Mouse (Mus musculus) gastrocnemius, adult 18-20 months (tissue): Measurements from ENCODE around the gene Apbb1ip. TPM values are rescaled to one million over a fixed set of nuclear protein-coding genes. Genes with fewer than 3 reads are reported as not detected.
A peak's percentile ranks its signal among the peaks of the same experiment; 100 is the strongest.
"Not testable (repeated sequence)": the region's sequence is repeated elsewhere in the genome, so short reads cannot be mapped to it uniquely, and the experiment has no call there.

Experiments
- DNase-seq: peaks from one replicate; pipeline ENCODE4 v3.0.0; 2021; ENCODE audit warnings: low spot score
- total RNA-seq, 2 experiments: library from RNA; stranded (reverse); gene quantifications; 2 replicates each; pipeline ENCODE4 v1.2.3; 2021

Apbb1ip gene
- total RNA-seq, 2 experiments from 2014 or later, result 1.3 to 2.0 TPM

DNA sequence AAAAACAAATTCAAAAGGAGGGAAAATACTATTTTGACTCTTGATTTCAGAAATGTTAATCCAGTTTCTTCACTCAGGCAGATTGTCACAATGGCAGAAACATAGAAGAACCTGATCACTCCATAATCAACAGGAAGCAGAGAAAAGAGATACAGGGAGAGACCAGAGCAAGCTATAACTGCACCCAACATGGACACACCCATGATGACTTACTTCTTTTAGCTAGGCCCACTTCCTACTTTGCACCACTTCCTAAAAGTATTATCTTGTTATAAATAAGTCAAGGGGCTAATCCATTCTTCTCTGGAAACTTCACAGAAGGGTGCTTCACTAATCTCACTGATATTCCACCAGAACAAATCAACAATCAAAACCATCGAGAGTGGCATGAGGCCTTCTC, 42.3 kb downstream of the Apbb1ip start:
- DNase-seq, result no peak

DNA sequence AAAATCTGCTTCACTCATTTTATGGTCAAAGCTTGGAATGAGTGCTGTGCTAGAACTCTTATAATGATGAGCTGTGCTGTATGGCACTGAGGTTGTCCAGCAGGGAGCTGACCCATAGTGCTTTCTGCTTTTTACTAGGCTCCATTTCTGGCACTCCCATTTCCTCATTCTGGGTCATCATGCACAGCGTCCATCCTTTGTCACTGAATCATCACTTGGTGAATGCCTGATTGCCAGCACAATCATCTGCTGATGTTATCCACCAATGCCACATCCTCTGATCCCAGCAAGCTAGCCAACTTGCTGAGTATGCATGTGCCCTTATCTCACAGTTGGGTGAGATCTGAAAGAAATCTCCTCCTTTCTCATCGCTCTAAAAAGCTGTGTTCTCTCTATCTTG, 48.4 kb downstream of the Apbb1ip start:
- DNase-seq, result no peak

DNA sequence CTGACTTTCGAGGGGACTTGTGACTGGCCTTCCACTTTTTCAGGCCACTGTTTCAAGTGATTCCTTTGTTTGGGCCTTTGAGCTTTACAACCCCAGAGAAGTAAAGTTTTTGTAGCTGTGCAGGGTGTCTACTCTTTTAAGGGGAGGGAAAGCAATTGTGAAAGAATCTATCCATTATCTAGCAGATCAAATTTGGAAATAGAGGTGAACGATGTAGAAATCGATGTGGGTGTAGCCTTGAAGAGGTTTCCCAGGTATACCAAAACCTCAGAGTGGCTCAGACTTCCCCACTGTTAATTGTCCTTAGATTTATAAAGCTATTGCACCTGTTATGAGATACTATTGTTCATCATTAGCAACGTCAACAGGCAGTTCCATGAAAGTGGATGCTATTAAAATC, 71.6 kb downstream of the Apbb1ip start:
- no peak for DNase-seq

DNA sequence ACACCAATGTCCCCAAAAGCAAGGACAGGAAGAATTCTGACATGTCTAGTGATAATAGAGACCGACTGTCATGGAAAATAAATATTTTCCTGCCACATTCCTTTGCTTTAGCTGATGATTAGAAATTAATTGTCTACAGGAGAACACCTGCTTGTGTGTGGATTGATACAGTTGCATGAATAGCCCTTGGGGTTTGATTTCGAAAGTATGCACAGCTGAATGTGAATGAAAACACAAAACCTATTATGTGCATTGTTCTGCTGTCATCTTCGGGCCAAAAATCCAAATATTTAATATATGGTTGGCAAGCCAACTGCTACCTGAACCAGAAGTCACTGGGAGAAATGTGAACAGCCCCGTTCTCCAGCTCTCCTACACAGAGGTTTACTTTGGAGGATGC, 78.0 kb downstream of the Apbb1ip start:
- DNase-seq, result no peak

DNA sequence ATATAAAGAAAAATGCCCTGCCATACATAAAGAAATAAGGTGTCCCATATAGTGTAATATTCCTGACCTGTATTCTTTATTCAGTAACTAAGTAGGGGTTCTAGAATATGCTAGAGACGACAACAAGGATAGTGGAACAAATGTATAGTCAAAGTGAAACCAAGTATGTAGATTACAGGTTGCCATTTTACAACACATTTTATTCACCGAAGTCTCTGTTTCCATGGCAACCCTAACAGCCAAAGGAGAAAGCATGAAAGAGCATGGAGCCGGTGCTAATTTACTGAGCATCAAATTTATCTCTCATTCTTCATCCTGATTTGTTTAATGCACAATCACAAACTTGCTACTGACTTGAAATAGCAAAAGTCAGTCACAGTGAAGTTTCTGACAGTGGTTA, 83.6 kb downstream of the Apbb1ip start:
- DNase-seq, result no peak

DNA sequence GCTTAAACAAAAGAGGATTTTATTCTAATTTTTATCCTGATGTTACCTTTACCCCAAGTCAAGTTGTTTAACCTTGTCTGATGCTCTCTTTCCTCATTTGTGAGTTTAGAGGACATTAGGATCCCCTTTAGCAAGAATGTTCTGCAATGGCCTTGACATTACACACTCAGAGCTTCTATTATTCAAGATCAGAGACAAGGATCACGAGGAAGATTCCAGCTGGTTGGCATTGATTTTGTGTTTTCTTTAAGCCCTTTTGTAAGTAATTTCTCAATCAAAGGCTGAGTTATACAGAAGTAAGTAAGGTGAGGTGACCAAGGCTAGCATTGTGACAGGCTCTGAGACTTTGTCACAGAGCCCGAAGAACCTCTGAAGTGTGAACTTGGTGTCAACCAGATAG, 88.3 kb downstream of the Apbb1ip start:
- DNase-seq, result no peak

DNA sequence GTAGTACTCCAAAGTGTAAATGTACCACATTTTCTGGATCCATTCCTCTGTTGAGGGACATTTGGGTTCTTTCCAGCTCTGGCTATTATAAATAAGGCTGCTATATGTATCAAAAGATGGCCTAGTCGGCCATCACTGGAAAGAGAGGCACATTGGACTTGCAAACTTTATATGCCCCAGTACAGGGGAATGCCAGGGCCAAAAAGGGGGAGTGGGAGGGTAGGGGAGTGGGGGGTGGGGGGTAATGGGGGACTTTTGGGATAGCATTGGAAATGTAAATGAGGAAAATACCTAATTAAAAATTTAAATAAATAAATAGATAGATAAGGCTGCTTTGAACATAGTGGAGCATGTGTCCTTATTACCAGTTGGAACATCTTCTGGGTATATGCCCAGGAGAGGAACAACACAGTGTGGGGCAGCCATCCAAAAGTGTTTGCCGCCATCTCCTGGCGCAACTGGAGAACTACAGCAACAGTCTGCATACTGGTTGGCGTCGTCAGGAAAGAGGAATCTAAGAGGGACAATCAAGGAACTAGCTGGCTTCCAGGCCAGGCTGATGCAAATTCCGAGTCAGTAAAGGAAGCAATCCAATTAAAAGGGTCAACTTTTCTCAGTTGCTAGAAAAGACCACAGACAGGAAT, 90.6 kb downstream of the Apbb1ip start:
- peak; percentile 68 for DNase-seq

DNA sequence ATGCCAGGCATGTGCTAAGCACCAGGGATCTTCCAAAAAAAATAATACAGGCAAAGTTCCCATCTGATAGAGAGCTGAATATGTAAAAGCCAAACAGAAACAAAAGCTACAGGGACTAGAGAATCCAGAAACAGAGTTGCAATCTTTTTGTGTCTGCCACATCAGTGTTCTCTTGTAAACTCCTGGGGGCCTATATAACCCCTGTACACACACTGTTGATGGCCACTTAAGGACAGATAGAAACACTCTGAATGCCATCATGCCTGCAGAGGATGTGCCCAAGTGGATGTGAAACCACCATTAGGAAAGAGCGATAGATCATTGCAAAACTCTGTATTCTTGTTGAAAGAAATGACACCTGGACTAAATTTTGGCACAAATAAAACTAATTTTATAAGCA, 91.9 kb downstream of the Apbb1ip start:
- no peak for DNase-seq

DNA sequence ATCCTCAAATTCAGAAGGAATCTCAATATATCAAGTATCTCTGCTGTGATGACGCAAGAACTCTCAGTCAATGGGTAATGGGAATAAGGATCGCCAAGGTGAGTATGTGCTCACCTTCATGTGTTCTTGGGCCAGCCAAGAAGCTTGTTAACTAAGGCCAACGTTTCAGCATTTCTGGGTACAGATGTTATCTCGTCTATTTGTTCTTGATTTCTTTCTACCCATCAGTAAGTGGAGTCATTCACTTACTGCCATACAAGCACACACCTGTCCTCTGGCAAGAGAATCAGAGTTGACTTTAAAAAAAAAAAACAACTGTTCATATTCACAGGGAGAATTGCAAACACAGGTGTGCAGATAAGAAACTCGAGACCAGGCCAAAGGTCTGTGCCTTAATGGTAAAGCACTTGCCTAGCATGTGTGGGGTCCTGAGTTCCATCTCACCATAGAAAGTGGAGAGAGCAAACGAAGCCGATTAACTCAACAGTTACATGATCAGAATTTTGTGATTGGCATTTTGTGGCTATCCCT, 93.1 kb downstream of the Apbb1ip start:
- DNase-seq, result no peak

DNA sequence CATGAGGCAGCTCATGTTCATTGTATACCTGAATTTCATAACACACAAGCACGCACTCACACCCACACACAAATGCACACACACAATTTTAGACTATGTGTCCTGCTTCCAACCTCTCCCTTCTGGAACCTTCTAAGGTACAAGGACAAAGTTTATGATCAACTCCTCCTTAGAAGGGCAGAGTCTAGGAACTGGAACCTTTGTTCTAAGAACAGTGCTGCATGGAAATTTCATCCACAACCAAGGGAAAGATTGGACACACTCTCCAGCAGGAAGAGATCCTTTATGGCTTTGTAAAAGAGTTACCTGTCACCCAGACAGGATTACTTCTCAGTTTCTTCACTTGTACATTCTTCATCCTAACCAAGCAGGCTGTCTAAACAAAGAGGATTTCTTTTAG, 99.3 kb downstream of the Apbb1ip start:
- no peak for DNase-seq

DNA sequence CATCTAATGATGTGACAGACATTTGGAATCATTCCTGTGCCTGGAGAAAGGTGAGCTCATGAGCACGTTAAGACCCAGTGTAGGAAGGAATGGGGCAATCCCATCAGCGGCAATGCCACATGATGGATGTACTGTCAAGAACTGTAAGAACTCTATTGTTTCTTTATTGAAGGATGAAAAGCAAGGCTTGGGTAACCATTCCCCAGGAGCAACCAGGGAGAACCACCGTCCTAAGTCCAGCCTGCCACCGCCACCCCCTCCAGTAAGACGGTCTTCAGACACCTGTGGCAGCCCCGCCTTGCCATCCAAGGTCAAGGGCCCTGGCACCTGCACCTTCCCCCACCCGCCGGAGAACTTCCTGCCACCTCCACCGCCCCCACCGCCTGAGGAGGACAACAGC, 100.7 kb downstream of the Apbb1ip start:
- DNase-seq, result no peak

DNA sequence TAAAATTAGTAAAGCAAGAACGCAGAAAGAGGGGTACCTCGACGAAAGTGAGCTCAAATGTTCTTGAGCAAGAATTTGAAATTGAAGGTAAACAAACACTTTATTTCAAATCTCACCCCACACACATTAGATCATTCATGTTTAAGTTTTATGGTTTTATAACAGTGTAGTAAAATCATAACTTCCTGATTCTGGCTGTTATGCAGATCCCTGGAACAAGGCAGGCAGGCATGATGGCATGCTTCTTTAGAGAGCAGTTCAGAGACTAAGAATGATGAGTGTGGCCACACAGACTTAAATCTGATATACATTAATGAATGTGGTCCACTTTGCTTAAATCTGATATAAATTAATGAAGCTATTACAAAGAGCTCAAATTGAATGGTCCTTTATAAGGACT, 102.7 kb downstream of the Apbb1ip start:
- no peak for DNase-seq

DNA sequence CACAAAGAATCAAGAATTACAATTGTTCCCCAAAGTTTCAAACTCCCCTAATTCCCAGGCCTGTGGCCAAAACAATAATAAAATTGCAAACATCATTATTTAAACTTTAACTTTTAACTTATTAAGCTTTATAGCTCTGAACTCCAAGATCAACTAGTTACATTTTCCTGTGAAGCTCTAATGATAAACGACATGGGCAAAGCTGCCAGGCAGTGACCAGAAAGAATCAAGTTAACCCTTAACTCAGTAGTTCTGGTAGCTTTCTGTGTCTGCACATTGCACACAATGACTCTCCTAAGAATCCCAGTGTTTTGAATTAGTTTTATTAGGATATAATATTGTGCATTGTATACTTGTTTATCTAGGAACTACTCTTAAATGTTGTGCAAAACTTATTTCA, 104.9 kb downstream of the Apbb1ip start:
- no peak for DNase-seq

DNA sequence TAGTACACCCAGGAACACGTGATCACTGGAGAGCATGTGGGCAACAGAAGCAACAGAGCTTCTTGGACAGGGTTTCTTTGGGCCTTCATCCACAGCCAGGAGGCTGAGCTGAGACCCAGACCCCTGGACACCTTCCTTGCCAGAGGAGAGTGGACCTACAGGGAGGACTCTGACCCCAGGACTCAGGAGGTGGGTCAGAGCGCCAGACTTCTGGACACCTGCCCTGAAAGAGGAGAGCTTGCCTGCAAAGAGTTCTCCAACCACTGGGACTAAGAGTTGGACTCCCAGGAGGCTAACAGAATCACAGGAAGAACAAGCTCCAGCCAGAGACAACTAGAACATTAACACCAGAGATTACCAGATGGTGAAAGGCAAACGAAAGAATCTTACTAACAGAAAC, 106.8 kb downstream of the Apbb1ip start:
- not testable (repeated sequence) for DNase-seq

DNA sequence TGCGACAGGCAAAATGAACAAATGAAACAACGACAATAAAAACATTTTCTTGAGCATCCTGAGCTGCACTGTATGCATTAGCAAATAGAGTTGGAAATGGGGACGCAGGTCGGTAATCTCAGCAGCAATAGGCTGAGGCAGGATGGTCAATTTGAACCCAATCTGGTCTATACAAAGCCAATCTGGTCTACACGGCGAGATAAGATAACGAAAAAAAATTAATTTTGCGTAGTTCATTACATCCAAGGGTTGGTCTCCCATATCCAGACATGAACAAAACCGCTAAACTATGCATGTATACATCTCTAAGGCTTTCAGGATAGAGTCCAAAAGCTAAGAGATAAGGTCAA, 121.0 kb downstream of the Apbb1ip start:
- no peak for DNase-seq

DNA sequence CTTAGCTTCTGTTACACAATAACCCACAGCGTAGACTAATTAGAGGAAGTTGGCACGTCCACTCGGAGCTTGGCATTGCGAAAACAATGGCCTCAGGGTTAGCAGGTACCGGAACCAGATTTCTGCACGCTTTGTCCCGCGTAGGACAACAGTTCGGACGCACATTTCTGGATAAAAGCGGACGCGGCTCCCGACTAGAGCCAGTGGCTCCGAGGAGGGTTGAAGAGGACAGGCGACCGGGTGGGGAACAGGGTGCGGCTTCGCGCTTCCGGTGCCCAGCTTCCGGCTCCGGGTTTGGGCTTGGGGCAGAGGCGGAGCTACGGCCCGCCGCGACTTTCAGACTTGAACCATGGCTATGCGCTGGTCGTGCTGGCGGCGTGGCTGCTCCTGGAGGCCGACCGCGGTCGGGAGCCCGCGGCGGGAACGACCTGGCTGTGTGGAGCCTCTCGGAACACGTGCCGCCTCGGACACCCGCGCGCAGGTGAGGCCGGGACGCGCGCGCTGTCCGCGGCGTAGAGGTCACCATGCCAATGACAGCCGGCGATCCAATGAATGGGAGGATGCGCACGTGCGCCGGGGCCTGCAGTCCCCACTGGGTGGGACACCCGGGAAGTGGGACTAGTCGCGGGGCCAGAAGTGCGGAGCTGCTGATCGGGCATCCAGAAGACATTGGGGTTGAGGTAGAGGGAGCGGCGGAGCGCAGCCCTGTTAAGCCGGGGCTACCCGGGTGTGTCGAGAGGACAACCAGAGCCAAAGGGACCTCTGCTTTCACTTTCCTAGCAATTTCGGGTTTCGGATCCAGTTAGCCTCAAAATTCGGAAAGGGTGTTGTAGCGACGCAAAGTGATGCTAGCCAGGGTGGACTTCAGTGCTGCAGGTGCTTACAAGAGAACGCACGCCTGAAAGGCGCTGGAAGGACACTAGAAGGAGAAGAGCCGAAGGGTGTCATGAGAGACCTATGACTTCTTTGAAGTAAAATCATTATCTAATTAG, 121.7 kb downstream of the Apbb1ip start, which contains the start of gene Pdss1:
Gene Pdss1, plus strand, starts transcription at position 241 of the 992 bp plus-strand sequence.
- peak; percentile 89 for DNase-seq

DNA sequence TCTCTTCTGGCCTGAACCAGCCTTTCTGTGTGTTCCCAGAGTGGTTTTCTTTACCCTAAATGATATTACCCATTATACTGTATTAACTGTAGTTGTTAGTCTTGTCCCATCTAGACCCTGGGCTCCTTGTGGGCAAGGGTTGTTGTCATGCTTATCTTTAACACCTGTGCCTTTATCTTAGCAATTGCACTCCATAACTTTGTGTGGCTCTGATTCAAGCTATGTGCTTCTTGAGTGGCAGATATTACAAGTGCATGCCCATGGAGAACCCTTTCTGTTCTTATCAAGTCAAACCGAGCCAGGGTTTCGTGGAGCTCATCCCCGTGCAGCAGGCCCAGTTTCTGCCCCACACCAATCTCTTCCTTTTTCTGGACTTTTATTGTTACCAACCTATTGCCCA, 130.1 kb downstream of the Apbb1ip start:
- no peak for DNase-seq

DNA sequence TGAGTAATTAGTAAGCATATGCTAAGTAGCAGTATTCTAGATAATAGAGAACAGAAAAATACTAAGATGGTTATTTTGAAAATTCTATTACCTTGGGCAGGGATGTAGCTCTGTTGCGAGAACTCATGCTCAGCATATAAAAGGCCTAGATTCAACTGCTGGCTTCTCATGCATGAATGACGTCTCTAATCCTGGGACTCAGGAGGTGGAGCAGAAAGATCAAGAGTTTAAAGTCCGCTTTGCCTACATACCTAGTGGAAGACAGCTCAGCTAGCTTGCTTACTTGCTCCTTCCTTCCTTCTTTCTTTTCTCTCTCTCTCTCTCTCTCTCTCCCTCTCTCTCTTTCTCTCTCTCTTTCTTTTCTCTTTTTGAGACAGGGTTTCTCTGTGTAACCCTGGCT, 140.5 kb downstream of the Apbb1ip start:
- no peak for DNase-seq

DNA sequence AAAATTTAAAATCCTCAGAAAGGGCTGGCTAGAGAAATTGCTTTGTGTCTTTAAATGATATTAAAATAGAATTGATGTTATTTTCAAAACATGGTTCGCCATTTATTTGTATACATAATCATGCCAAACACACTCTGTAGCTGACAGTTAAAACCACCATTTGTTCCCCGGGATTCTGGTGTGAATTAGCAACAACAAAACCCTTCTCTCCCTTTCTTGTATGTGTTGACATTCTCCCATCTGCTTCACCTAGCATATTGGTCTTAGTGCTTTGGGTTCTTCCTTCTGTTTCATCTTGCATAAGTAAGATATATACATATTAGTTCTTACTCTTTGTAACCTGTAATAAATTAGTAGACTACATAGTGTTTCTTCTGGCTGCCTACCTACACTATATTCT, 144.8 kb downstream of the Apbb1ip start:
- DNase-seq, result no peak
